Mouse (Mus musculus) cerebellum, postnatal 25 days (tissue): ENCODE measurements around the gene Disc1.

Experiments
- DNase-seq, 2 experiments: peaks; one replicate each; pipeline ENCODE4 v3.0.0; 2021; ENCODE audit warnings: mixed read lengths in 2 of 2

Gene Disc1

GRCm38 (mm10) chr8:125128305-125128704, 74.3 kb downstream of the Disc1 start:
- peak in 1 of 2 experiments; percentile 52 for DNase-seq

GRCm38 (mm10) chr8:125130835-125131234, 76.8 kb downstream of the Disc1 start:
- DNase-seq, result no peak

GRCm38 (mm10) chr8:125131265-125131664, 77.3 kb downstream of the Disc1 start:
- no peak for DNase-seq

GRCm38 (mm10) chr8:125133685-125134114, 79.7 kb downstream of the Disc1 start:
- peak; percentile 28 to 51 for DNase-seq

GRCm38 (mm10) chr8:125134876-125135275, 80.9 kb downstream of the Disc1 start:
- no peak for DNase-seq

GRCm38 (mm10) chr8:125139689-125140150, 85.7 kb downstream of the Disc1 start:
- no peak for DNase-seq

GRCm38 (mm10) chr8:125140965-125141364, 87.0 kb downstream of the Disc1 start:
- DNase-seq, result no peak

DNA sequence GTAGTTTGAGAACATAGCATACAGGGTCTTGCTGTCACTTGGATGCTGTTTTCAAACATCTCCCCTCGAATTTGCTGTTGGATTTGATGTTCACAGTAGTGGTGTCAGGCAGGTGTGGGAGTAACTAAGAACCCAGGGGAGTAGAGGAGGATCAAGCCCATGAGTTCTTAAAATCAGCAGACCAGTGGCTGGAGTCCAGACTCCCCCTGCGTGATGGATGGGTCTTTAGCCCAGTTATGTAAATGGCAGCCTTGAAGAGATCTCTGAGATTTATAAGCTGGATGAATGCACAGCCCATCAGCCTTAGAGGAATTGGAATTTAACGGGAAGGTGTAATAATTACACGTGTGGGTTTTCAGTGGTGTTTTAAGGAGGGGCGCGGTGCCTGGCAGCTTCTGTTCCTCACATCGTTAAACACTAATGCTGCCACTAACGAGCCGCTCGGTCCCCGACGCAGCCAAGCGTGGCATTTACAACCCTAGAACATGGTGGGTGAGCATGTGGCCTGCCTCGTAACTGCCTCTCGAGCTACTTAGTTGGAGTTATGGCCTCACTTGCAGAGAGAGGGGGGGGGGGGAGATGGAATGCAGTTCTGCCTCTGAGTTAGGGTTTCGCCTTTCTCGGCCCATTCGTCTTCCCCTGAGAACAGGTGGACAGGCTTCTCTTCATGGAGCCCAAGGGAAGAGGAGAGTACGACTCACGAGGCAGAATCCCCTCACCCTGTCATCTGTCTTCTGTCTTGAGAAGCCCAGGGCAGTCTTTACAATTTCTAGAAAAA, 103.1 kb downstream of the Disc1 start:
- DNase-seq, result no peak

GRCm38 (mm10) chr8:125157641-125158005, 103.6 kb downstream of the Disc1 start:
- no peak for DNase-seq

GRCm38 (mm10) chr8:125159387-125159786, 105.4 kb downstream of the Disc1 start:
- no peak for DNase-seq

DNA sequence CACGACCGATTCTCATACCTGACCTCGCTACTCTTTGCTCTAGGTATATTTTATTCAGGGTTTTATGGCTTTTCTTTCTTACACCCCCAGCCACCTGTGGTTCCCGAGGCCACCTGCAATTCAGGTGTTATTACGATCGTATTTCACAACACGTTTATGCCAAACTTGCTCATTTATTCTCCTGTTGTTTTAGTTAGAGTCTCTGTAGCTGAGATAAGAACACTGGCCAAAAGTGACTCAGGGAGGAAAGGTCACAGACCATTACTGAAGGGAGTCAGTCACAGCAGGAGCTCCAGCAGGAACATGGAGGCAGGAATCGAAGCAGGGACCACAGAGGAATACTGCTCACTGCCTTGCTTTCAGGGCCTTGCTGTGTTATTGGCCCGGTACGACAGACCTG, 109.5 kb downstream of the Disc1 start:
- DNase-seq, result no peak

DNA sequence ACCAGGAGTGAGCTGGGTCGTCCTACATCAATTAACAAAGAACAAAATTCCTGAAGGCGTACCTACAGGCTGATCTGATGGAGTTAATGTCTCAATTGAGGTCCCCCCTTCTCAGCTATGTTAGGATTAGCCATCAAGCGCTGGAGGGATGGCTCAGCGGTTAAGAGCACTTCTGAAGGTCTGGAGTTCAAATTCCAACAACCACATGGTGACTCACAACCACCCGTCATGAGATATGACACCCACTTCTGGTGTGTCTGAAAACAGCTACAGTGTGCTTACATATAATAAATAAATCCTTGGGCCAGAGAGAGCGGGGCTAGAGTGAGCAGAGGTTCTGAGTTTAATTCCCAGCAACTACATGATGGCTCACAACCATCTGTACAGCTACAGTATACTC, 109.9 kb downstream of the Disc1 start:
- no peak for DNase-seq

DNA sequence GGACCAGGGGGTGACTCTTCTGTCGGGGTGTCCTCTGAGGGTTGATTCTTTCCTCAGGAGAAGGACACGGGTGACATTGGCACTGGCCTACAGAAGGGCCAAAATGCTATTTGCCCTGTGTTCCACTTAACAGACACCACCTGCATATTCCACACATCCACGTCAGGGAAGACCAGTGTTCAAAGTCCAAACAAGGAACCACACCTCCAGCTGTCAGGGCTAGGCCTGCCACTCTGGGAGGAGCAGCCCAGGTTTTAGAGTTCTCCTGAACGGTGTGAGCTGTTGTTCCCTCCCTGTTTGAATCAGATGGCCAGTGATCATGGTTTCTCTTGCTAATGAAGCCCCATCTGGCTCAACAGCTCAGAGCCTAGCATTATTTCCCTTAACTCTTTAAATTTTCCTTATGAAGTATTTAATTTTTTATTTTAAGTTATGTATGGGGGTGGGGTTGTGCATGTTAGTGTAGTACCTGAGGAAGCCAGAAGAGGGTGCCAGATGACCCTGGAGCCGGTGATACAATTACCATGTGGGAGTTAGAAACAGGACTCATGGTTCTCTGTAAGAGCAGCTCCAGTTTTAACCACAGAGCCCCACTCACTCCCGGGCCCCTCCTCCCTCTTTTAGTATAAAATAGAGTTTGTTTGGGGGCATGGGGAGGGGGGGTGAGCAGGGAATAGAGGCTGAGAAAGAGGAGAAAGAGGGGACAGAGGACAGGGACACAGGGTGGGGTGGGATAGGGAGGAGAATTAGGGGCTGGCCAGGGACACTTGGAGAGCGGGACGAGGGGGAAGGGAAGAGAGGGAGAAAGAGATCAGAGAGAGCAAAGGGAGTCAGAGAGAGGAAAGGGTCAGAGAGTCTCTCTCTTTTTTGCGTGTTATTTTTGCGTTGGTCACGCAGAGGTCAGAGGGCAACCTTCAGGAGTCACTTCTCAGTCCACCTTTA, 111.8 kb downstream of the Disc1 start:
- peak; percentile 51 to 75 for DNase-seq

DNA sequence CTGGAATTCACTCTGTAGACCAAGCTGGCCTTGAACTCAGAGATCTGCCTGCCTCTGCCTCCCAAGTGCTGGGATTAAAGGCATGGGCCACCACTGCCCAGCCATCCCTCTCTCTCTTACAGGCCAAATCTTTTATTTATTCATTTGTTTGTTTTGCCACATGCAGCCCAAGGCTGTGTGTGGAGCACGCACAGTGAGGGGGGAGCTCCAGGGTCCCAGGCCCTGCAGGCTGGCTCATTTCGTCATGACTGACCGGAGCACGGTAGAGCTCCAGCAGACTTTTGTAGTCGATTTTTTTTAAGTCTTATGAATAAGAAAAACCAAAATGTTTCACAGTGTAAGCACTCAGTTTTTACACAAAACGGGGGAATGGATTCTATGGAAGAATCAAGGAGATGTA, 112.5 kb downstream of the Disc1 start:
- DNase-seq, result no peak

DNA sequence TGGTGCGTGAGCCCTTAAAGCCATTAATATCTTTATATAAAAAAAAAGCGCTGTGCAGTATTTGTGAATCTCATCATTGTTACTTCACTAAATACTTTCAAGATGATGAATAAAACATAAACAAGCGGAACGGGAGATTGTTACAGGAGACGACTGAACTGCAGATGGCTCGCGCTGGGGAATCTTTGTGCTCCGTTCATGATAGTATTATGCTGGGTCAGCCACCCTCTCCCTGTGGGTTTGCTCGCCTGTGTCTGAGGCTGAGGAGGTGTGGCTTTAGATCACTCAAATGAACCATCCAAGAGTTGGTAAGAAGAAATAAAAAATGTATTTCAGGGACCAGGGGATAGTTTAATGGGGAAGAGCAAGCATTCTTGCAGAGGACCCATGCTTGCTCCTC, 113.0 kb downstream of the Disc1 start:
- no peak for DNase-seq

DNA sequence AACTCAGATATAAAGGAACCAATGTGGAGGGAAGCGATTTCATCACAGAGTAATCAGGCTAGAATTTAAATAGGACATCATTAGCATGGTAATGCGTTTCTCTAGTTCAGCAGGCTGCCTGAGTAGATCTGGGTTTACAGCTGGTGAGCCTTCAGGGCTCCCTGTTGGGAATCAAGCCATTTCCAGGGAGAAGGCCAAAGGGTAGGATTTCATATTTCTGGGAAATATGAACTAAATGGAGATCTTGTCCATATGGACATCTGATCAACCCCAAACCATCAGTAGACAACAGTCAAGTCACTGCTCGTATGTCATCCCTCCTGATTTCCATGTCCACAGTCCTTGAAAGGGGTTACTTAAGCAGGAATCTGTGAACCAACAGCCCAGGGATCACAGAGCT, 115.6 kb downstream of the Disc1 start:
- DNase-seq, result no peak

GRCm38 (mm10) chr8:125171531-125171930, 117.5 kb downstream of the Disc1 start:
- DNase-seq, result no peak

GRCm38 (mm10) chr8:125174237-125174636, 120.2 kb downstream of the Disc1 start:
- peak in 1 of 2 experiments; percentile 28 for DNase-seq

- DNase-seq, result no peak
Measured at GRCm38 (mm10) chr8:125174851-125175250, 120.9 kb downstream of the Disc1 start.

DNA sequence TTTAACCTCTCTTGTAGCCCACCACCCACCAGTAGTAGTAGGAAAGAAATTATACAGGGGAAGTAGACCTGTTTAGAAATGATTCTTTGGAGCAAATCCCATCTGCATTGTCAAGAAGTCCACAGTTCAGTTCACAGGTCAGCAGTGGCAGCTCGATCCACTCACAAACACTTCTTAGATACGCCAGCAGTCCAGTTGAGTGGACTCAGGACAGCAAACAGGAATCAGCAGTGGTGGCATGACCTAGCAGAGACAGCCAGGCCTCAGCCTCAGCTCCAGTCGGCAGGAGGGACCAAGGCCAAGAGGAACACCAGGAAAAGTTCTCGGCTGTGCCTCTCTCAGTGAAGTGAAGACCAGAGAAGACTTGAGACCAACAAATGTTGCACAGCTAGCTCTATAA, 121.7 kb downstream of the Disc1 start:
- DNase-seq, result no peak

DNA sequence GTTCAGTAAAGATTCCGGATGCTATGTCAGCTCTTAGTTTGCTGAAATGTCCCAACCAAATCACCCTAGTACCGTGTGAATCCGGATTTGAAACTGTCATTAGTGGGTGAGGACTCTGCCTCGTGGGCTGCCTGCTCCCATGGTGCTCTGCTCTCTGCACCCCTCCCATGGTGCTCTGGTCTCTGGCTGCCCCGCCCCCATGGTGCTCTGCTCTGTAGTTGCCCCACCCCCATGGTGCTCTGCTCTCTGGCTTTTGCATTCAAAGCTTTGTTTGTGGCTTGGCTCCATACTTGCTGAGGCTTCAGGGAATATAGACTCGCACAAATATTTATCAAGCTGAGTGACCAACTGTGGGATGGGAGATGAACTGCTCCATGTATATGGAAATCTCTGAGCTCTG, 123.1 kb downstream of the Disc1 start:
- no peak for DNase-seq

GRCm38 (mm10) chr8:125177958-125178357, 124.0 kb downstream of the Disc1 start:
- DNase-seq, result no peak

DNA sequence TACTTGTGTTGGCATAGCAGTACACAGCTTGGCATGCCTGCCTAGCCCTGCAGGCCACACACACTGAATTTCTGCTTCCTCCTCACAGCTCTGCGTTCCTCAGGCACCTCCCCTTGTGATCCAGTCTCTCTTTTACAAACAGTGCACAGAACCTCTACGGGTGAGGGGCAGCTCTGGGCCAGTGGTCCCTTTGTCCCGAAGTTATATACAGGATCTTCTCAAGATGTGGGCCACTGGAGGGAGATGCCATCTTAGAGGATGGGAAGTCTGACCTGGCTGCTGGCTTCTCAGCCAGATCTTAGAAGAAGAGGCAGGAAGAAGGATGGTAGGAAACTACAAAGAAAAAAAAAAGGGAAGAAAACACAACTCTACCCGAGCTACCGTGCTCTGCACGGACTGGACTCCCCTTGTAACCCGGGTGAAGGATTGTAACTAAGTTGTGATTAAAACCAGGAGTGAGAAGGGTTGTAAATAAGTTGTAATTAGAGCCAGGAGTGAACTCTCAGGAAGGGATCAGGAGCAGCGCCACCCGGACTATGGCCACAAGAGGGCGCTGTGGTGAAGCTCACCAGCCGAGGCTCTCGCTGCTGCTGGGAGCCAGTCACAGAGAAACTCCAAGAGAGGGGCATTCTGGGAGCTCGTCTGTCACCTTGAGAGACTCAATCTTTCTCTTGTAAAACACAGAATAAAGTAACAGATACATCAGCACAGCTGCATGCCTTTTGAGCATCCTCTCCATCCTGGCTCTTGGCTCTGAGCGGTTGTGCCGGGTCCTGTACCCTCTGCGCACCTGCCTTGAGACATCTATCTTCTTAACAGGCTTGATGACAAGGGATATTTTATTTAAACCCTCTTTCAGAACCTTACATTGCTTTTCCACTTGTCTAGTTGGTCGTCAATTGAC, 129.8 kb downstream of the Disc1 start:
- DNase-seq, result peak; percentile 89 to 93
